Mouse (Mus musculus) left cerebral cortex, adult 2 months (tissue): Measurements from ENCODE around the gene Nr6a1. TPM values are rescaled to one million over a fixed set of nuclear protein-coding genes. Genes with fewer than 3 reads are reported as not detected.

Experiments used
- DNase-seq, 2 experiments: peaks; one replicate each; pipeline ENCODE4 v3.0.0; 2021 to 2022; ENCODE audit warnings: low spot score in 2 of 2, mixed read lengths in 1 of 2; ENCODE audit errors: extremely low spot score in 1 of 2
- H3K27ac ChIP-seq: fragments of 200-600 bp; 2 replicates; pipeline ENCODE4 v1.8.1; 2022
- H3K4me3 ChIP-seq: fragments of 200-600 bp; 2 replicates; pipeline ENCODE4 v1.8.1; 2022
- CTCF ChIP-seq: fragments of 200-600 bp; IDR thresholded peaks from 2 replicates; pipeline ENCODE4 v1.8.1; 2022; ENCODE audit warnings: antibody characterized with exemption, mild to moderate bottlenecking, moderate library complexity
- intact Hi-C: fragments of 180-260 bp; cut with DNase I; formaldehyde crosslinking; loops from one replicate; pipeline ENCODE4 v1.15.1; 2025
- total RNA-seq, 2 experiments: library from RNA; stranded (reverse); gene quantifications; 2 replicates each; pipeline ENCODE4 v1.2.3; 2021

Nr6a1 gene
- total RNA-seq, 2 experiments from 2014 or later: 9.3 to 10.4 TPM

- intact Hi-C loops: no loop called here
- no peak for TF ChIP-seq CTCF
- no peak overlapping the region for H3K4me3 ChIP-seq
- no peak overlapping the region for H3K27ac ChIP-seq
- no peak for DNase-seq
Observed at GRCm38 (mm10) chr2:38786216-38786960, 141.1 kb downstream of the Nr6a1 start.

- no peak for TF ChIP-seq CTCF
- Histone ChIP-seq H3K4me3 (no peak overlapping the region), H3K27ac (no peak overlapping the region)
- no peak for DNase-seq
- intact Hi-C loops: no loop called here
Observed at GRCm38 (mm10) chr2:38785113-38785512, 142.4 kb downstream of the Nr6a1 start.

GRCm38 (mm10) chr2:38784396-38784795 is 143.1 kb downstream of the Nr6a1 start:
- Histone ChIP-seq H3K4me3 (no peak overlapping the region), H3K27ac (no peak overlapping the region)
- intact Hi-C loops: no loop called here
- no peak for DNase-seq
- TF ChIP-seq CTCF: no peak

- intact Hi-C loops: no loop called here
- no peak for TF ChIP-seq CTCF
- Histone ChIP-seq H3K27ac (no peak overlapping the region), H3K4me3 (no peak overlapping the region)
- no peak for DNase-seq
Observed at GRCm38 (mm10) chr2:38783364-38783763, 144.1 kb downstream of the Nr6a1 start.

GRCm38 (mm10) chr2:38782731-38783130 is 144.8 kb downstream of the Nr6a1 start:
- no peak for TF ChIP-seq CTCF
- no peak for DNase-seq
- Histone ChIP-seq H3K4me3 (no peak overlapping the region), H3K27ac (no peak overlapping the region)
- intact Hi-C loops: no loop called here

GRCm38 (mm10) chr2:38781945-38782720 is 145.4 kb downstream of the Nr6a1 start:
- DNase-seq: no peak
- H3K27ac ChIP-seq: no peak overlapping the region
- TF ChIP-seq CTCF: no peak
- intact Hi-C loops: no loop called here
- no peak overlapping the region for H3K4me3 ChIP-seq

- Histone ChIP-seq H3K27ac (no peak overlapping the region), H3K4me3 (no peak overlapping the region)
- no peak for DNase-seq
- intact Hi-C loops: no loop called here
- TF ChIP-seq CTCF: no peak
Observed at GRCm38 (mm10) chr2:38779939-38780338, 147.5 kb downstream of the Nr6a1 start.

GRCm38 (mm10) chr2:38777326-38777725 is 150.2 kb downstream of the Nr6a1 start:
- H3K27ac ChIP-seq: no peak overlapping the region
- no peak for DNase-seq
- no peak for TF ChIP-seq CTCF
- intact Hi-C loops: no loop called here
- no peak overlapping the region for H3K4me3 ChIP-seq

GRCm38 (mm10) chr2:38774936-38775335 is 152.6 kb downstream of the Nr6a1 start:
- intact Hi-C loops: no loop called here
- no peak for TF ChIP-seq CTCF
- H3K4me3 ChIP-seq: no peak overlapping the region
- H3K27ac ChIP-seq: no peak overlapping the region
- DNase-seq: no peak

GRCm38 (mm10) chr2:38771478-38771797 is 156.1 kb downstream of the Nr6a1 start:
- Histone ChIP-seq H3K27ac (no peak overlapping the region), H3K4me3 (no peak overlapping the region)
- intact Hi-C loops: no loop called here
- no peak for TF ChIP-seq CTCF
- no peak for DNase-seq

- Histone ChIP-seq H3K4me3 (no peak overlapping the region), H3K27ac (no peak overlapping the region)
- intact Hi-C loops: no loop called here
- DNase-seq: no peak
- TF ChIP-seq CTCF: no peak
Observed at GRCm38 (mm10) chr2:38770772-38771477, 156.6 kb downstream of the Nr6a1 start.
